Mouse (Mus musculus): ENCODE results near the gene Olfr272.

Gene Olfr272

GRCm38 (mm10) chr4:52919078-52919477 lies at the start of gene Olfr272:
Olfr272 (minus strand) TSS chr4:52919178.
- DNase-seq (ENCODE audit: low read depth, low spot score) = no peak

- no peak for DNase-seq (ENCODE audit: low read depth, low spot score)
Observed at GRCm38 (mm10) chr4:52964247-52964646, 45.3 kb upstream of the Olfr272 start, which contains the start of gene Olfr270. Olfr270 (plus strand) TSS chr4:52964547.

- peak; percentile 68 for DNase-seq (ENCODE audit: low read depth, low spot score)
Observed at GRCm38 (mm10) chr4:52958693-52959092, 39.7 kb upstream of the Olfr272 start.

- no peak for DNase-seq (ENCODE audit: low read depth, low spot score)
Observed at GRCm38 (mm10) chr4:52949005-52949404, 30.0 kb upstream of the Olfr272 start.

GRCm38 (mm10) chr4:52946665-52947064 lies 27.7 kb upstream of the Olfr272 start:
- no peak for DNase-seq (ENCODE audit: low read depth, low spot score)

GRCm38 (mm10) chr4:52930480-52930879 lies 11.5 kb upstream of the Olfr272 start:
- no peak for DNase-seq (ENCODE audit: low read depth, low spot score)

GRCm38 (mm10) chr4:52917311-52917688 lies 1.7 kb downstream of the Olfr272 start:
- DNase-seq (ENCODE audit: low read depth, low spot score) = no peak

GRCm38 (mm10) chr4:52916659-52917310 lies 2.2 kb downstream of the Olfr272 start:
- no peak for DNase-seq (ENCODE audit: low read depth, low spot score)

GRCm38 (mm10) chr4:52912409-52912808 lies 6.6 kb downstream of the Olfr272 start:
- DNase-seq (ENCODE audit: low read depth, low spot score) = no peak

- DNase-seq (ENCODE audit: low read depth, low spot score) = no peak
Observed at GRCm38 (mm10) chr4:52909542-52909941, 9.4 kb downstream of the Olfr272 start.

GRCm38 (mm10) chr4:52864156-52864555 lies 54.8 kb downstream of the Olfr272 start:
- no peak for DNase-seq (ENCODE audit: low read depth, low spot score)

Data from telencephalon, adult 2 months (tissue).